Mouse (Mus musculus): ENCODE measurements around the gene Sec24a.
"Not testable (repeated sequence)": the region's sequence is repeated elsewhere in the genome, so short reads cannot be mapped to it uniquely, and the experiment has no call there.

DNA sequence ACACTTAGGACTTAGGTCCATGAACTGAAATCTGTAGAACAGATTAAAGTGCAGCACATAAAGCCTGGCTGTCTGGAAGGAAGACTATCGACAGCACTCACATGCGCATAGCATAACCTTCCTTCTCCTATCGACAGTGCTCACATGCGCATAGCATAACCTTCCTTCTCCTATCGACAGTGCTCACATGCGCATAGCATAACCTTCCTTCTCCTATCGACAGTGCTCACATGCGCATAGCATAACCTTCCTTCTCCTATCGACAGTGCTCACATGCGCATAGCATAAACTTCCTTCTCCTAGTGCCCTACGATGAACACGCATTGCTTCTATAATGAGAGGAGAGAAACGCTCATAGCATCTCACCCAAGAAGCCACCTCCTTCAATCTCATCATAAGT, 29.2 kb downstream of the Sec24a start:
- not testable (repeated sequence) for TF ChIP-seq CTCF (IDR thresholded peaks at IDR 0.05; ENCODE audit: low read depth, low read length); POLR2A (IDR thresholded peaks at IDR 0.05; ENCODE audit: borderline replicate concordance, low read depth, low read length)
